Mouse (Mus musculus) neutrophil, adult 5-6 weeks (primary cell): ENCODE results near the gene Rcc1. TPM values are rescaled to one million over a fixed set of nuclear protein-coding genes. Genes with fewer than 3 reads are reported as not detected.
A peak's percentile ranks its signal among the peaks of the same experiment; 100 is the strongest.

Experiments used
- ATAC-seq: fragments of 151-379, 151-347 bp; 2 replicates; pipeline ENCODE4 v1.8.0; 2017; ENCODE audit warnings: mild to moderate bottlenecking, moderate TSS enrichment; ENCODE audit not compliant: insufficient number of reproducible peaks, poor library complexity, low FRiP score, severe bottlenecking; ENCODE audit errors: extremely low read depth
- total RNA-seq: library from RNA; stranded (forward); fragments of 200-1000 nt; gene quantifications from 2 replicates; pipeline ENCODE4 v1.2.3, GENCODE M21; 2017

The Rcc1 gene
- total RNA-seq: 3.3 and 7.9 TPM in 2 replicates

DNA sequence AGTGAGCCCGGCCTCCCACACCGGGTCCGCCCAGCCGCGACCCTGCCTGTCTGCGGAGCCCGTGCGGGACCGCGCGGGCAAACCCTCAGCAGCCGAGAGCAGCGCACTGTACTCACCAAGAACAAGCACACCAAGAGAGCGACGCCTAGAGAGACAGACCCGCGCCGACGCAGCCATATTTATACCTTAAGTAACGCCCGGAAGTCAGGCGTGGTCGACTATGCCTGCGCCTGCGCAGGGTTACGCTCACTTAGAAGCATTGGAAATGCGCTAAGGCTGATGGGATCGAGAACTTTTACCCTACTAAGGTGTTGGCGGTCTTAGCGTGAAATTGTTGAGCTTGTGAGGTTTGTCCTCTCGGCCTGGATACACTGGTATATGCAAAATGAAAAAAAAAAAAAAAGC is at the start of gene Rcc1:
Gene Rcc1, minus strand, starts transcription at position 125 of the 405 bp plus-strand sequence.
- peak; percentile 93 for ATAC-seq

DNA sequence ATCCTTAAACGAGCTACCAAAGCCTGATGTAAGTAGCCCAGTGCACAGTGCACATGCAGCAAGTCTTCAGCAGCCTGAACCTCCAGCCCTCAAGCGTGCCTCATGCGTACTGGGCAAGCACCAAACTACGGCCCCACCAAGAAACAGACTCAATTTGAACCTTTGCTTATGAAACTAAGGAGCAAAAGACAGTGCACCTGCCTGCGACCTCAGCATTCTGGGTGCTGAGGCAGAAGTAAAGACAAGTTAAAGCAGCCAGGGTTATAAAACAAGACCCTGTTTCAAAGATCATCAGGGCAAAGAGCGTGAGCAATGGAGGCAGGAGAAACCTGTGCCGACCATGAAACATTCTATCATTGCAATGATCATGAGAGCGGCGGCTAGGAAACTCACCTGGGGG is 47.6 kb upstream of the Rcc1 start:
- no peak for ATAC-seq

DNA sequence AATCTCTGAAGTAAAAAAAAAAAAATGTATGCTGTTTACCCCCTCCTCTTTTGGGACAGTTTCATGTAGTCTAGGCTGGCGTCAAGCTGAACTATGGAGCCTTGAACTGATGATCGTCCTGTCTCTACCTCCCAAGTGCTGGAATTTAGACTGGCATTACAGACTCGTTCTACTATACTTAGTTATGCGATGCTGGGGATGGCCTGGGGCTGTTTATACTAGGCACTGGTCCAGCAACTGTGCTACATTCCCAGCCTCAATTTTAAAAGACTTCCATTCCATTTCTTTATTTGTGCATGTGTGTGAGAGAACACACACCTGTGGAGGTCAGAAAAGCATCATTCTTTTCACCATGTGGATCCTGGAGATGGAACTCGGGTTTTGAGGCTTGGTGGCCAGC is 45.5 kb upstream of the Rcc1 start:
- no peak for ATAC-seq

DNA sequence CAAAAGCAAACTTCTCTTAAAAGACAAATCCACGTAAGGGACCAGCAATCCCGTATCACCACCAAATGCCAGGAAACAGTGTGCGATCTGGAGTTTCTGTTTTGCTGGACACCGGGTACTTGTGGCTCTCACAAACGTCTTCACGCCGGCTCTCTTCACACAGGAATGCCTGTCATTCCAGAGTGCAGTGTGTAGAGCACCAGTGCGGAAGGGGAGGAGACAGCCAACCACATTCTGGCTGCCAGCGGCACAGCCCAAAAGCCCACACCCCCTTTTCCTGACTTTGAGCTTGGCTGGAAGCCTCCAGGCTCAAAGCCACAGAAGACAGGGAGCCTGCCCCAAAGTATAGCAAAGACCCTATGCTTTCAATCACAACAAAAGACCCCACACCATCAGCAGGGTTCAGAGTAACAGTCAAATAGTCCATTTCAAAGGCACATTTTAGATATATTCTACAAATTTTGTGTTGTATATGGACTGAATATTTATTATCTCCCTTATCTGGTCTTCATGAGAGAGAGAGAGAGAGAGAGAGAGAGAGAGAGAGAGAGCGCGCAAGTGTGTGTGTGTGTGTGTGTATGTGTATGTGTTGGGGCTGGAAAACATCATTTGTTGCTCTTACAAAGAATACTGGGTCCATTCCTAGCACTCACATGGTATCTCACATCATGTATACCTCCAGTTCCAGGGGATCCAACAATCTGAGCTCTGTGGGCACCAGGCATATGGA is 44.8 kb upstream of the Rcc1 start:
- ATAC-seq: no peak

DNA sequence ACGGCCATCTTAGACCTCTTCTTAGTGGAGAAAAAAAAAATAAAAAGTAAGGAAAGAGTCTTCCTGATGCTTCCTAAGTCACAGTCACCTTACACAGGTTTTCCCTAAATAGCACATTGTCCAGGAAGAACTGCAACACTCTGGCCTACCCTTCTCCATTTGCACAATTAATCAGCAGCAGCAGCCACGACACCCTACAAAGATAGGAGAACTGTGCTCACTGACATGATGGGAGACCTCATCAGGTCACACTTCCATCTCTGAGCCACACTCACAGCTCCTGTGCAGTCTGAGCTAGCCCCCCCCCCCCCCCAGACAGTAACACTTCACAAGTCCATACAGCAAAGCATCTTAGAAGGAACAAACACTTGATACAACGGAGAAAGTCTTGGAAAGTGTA is 43.7 kb upstream of the Rcc1 start:
- ATAC-seq: no peak

DNA sequence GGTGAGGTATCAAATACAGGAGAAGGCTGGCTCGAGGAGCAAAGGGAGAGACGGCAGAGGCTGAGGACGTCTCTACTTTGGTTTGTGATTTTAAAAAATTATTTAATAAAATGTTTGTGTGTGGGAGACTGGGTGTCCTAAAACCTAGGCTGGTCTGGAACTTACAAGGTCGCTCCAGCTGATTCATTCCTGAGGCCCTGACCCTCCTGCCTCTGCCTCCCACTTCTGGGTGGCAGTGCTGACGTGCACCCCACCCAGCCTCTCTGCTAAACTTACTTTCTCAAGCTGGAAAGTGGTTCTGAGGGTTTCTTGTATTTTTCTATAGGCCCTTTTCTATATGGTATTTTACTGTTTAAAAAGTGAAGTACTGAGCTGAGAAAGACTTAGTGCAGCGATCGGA is 42.8 kb upstream of the Rcc1 start:
- no peak for ATAC-seq

DNA sequence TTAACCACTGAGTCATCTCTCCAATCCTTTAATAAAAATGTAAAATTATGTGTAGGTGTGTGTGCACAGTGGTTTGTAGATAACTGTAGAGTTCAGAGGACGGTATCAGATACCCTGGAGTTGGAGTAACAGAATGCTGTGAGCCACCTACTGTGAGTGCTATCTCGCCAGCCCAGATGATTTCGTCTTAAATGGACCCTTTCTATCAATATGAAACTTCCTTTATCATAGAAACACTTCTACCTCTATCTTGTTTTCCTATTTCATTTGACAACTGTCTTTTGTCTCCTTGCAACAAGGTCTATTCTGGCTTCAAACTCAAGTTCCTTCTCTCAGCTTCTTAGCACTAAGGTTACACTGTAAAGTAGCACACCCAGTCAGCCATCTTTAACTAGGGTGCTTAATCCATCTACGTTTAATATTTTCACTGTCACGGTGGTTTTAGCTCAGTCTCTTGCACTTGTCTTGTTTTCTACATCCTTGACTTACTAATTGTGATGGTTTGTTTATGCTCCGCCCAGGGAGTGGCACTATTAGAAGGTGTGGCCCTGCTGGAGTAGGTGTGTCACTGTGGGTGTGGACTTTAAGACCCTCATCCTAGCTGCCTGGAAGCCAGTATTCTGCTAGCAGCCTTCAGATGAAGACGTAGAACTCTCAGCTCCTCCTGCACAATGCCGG is 37.8 kb upstream of the Rcc1 start:
- ATAC-seq: no peak

DNA sequence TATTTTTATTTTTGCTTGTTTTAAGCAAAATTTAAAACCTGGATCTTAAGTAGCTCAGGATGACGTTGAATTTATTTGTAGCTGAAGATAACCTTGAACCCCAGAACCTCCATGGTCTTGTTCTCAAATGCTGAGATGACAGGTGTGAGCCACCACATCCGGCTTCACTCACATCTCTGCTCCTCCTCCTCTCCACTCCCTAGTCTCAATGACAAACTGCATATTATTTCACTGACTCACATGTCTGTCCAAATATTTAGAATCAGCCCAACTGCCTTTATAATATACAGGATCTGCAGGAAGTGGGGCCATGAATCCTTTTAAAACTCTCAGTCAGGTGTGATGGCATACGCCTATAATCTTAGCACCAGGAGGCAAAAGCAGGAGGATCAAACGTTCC is 35.9 kb upstream of the Rcc1 start:
- ATAC-seq: no peak

DNA sequence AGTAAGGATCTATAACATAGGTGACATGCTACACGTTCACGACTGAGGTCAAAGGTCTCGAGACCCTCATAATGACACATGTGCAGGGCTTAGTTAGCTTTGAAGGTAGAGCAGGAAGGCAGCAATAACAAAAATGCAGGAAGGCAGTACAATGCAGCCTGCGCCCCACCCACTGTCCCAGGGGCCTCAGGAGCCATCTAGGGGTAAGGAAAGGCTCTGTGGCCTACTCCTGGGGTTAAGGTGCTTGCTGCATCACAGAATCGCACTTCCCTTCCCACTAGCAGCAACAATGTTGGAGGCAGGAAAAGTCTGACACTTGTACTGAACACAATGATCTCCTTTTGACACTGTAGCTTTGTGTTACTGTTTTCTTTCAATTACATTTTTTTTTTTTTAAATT is 34.2 kb upstream of the Rcc1 start:
- ATAC-seq: no peak

DNA sequence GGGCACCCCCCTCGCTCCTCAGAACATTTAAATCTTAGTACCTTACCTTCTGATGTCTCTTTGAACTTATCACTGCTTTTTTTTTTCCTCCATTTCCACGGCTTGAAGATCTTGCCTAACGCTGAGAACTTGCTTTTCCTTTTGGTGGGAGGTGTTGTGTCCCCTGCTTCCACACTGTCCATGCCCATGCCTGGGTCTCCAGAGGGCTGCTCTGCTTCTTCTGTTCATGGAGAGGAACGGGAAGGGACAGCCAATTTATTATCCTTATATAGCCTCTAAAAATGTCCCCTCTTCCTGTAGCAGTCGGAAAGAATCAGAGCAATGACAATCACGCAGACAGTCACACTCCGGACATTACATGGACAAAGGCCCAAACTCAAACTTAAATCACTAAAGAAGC is 33.4 kb upstream of the Rcc1 start:
- ATAC-seq: no peak

DNA sequence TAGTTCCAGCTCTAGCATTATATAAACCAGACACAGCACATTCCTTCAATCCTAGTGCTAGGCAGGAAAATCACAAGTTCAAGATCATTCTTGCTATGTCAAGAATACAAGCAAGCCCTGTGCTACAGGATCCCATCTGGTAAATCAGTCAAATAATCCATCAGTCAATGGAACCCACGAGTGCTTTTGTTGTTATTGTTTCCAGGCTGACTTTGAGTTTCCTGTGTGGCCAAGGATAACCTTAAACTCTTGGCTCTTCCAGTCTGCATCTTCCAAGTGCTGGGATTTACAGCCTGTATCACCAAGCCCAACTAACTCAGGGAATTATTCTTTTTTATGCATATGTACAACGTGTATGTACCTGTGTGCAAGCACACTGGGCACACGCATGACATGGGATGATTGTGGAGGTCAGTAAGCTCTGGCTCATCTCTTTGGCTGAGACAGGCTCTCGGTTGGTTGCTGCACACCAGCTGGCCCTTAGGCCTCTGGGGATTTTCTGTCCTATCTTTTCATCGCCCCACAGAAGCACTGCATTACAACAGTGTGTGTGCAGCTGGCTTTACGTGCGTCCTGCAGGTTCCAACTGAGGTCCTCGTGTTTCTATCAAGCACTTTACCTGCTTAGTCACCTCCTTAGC is 32.5 kb upstream of the Rcc1 start:
- no peak for ATAC-seq

DNA sequence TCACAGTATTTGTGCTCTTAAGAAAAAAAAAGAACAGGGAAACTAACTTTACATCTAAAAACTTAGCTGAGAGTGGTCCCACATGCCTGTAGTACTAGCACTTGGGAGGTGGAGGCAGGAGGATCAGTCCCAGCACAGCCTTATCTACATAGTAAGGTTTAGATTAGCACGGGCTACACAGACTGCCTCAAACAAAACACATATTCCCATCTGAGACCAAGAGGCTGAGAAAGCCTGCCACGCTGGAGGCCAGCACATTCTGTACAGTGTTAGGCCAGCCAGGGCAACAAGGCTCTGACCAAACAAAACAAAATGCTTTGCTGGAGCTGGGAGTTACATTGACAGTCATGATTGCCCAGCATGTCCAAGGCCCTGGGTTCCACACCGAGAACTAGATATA is 30.1 kb upstream of the Rcc1 start:
- ATAC-seq: no peak

DNA sequence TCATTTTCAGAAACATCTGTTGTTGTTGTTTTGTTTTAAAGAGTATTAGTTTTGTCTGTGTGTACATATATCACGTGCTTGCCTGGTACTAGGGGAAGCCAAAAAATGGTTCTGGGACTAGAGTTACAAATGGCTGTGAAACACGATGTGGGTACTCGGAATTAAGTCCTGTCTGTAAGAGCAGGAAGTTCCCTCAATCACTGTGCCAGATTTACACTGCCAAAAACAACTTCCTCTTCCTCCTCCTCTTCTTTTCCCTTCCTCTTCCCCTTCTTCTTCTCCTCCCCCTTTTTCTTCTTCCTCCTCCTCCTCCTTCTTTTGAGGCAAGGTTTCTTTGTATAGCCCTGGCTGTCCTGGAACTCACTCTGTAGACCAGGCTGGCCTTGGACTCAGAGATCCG is 28.9 kb upstream of the Rcc1 start:
- no peak for ATAC-seq

DNA sequence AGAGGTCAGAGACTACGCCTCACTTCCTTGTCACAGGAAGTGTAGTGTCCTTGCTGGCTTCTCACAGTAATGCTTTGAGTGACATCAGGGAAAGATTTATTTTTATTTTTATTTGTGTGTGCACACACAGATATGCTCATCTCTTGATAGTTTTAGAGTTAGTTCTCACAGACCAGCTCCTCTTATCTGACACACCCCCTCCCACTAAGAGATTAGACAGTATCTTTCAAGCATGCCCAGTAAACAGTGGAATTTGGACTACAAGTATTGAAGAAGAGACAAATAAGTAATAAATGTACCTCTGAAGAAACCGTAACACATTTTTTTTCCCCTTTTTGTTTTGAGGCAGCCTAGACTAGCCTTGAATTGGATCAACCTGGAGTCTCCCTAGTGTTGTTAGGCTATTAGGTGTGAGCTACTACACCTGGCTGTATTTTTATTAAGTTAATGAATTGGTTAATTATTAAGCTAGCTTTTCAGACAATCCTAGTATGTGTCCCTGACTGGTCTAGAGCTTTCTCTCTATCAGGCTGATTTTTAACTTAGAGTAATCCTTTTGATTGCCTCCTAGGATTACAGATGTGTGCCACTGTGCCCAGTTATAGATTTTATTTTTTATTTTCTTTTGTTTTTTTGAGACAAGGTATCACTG is 27.7 kb upstream of the Rcc1 start:
- ATAC-seq: no peak

DNA sequence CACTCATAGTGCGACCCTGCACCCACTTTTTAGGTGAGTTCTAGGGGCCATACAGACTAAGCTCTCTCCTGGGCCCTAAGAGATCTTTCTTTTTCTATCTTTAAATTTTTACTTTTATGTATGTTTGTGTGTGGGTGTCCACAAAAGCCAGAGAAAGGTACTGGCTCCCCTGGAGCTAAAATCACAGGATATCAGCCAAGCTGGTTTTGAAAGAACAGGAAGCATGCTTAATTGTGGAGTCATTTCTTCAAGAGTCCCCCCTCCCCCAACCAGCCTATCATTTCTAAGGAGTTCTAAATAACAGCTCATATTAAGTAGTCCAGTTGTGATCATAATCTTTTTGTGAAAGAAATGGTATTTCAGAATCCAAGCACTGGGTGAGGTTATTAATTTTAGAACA is 20.4 kb upstream of the Rcc1 start:
- ATAC-seq: no peak

DNA sequence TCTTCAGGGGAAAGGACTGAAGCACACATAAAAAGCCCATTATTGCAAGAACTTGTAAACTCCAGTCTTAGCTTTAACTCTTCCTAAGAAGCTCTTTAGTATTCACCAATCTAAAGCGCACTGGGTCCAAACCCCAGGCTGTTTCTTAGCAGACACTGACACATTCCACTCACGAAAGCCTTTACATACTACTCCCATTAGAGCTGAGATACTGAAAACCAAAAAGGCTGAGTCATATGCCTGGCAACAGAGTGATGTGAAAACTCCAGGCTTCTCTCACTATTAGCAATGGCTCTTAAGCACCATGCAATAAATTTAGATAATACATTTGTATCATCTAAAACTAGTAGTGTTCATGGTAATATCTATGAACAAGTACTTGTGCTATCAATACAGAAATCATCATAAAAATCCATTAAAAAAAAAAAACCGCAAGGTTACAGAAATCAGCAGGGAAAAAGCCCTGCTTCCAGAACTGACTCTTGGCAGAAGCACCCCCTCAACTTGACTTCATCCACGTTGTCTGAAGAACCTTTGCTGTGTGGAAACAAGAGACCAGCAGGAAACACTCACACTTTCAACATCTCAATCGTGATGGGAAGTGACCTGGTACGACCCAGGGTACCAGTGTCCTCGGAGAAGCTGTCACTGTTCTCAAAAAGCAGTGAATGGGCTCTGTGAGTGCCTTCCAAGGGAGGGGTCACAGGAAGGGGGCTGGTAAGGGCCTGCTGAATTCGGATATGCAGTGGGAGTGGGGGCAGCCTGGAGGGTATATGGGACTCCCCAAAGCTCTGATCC is 16.7 kb upstream of the Rcc1 start:
- no peak for ATAC-seq

DNA sequence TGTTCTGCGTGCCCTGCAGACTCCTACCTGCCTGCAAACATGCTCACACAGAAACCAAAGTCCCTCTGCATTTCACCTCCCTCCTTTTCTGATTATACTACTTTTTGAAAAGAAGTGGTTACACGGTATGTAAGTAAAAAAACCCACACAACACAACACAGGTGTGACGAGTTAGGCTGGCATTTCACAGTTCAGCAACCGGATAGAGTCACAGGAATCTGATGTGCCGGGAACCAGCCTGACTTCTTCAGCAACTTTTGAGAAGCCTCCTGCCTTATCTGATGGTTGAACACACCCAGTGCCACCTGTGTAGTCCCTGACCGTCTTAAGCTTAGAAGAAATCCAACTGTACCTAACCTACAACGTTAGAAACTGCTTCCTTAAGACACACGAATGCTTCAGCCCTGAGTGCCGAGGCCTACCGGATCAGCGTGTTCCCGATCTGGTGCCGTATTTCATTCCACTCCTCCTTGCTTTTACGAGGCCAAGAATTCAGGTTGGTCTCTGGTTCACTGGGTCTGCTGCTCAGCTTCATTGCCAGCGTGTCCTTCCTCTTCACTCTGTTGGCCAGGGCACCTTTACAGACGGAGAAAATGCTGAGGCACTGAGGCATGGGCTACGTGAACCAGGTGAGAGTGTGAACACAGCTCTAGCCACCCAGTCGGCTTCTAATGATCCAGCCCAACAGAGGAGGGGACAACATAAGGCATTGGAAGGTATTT is 14.2 kb upstream of the Rcc1 start:
- no peak for ATAC-seq

DNA sequence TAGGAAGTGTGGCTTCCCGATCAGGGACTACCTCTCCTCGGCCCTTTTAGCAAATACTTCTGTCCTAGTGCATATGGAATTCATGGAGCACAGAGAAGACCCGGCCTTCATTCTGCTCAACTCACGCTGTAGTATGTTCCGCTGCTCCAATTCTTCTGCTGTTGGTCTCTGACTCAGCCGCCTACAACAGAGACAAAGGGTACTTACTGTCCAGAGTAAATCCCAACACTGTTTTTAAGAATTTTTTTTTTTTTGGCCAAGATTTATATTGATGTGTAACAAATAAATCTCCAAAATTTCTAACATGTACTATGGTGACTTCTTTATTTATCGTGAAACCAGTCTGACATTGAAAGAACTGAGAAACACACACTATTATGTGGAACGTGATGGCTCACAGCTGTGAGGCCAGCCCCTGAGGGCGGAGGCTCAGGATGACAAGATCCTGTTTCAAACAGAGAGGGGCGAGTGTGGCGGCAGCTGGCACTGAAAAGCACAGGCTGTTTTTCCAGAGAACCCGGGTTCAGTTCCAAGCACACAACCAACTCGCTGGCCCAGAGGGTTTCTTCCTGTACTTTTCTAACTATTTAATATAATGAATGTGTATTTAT is 12.2 kb upstream of the Rcc1 start:
- ATAC-seq: no peak
